Mouse (Mus musculus): ENCODE measurements around the gene Cdkn1c.

Gene Cdkn1c

GRCm38 (mm10) chr7:143460874-143461273, at the start of gene Cdkn1c:
TSS of gene Cdkn1c (minus strand) at chr7:143461050.
- peak; percentile 91 to 93 for DNase-seq

- no peak for DNase-seq
Measured at GRCm38 (mm10) chr7:143509566-143509965, 48.7 kb upstream of the Cdkn1c start.

GRCm38 (mm10) chr7:143506675-143507074, 45.8 kb upstream of the Cdkn1c start:
- DNase-seq, result peak; percentile 54 to 62

GRCm38 (mm10) chr7:143506271-143506670, 45.4 kb upstream of the Cdkn1c start:
- no peak for DNase-seq

GRCm38 (mm10) chr7:143505823-143506222, 45.0 kb upstream of the Cdkn1c start:
- peak; percentile 77 to 82 for DNase-seq

GRCm38 (mm10) chr7:143505411-143505810, 44.6 kb upstream of the Cdkn1c start:
- no peak for DNase-seq

GRCm38 (mm10) chr7:143503926-143504325, 43.1 kb upstream of the Cdkn1c start:
- no peak for DNase-seq

GRCm38 (mm10) chr7:143502418-143503200, 41.8 kb upstream of the Cdkn1c start, which contains the start of gene Phlda2:
TSS of gene Phlda2 (minus strand) at chr7:143503150.
- DNase-seq, result peak; percentile 46 to 54

- DNase-seq, result peak; percentile 70 to 73
Measured at GRCm38 (mm10) chr7:143501643-143502417, 41.0 kb upstream of the Cdkn1c start.

GRCm38 (mm10) chr7:143500912-143501311, 40.1 kb upstream of the Cdkn1c start:
- DNase-seq, result peak in 1 of 2 experiments; percentile 26

- no peak for DNase-seq
Measured at GRCm38 (mm10) chr7:143498584-143498983, 37.7 kb upstream of the Cdkn1c start.

- no peak for DNase-seq
Measured at GRCm38 (mm10) chr7:143495104-143495961, 34.5 kb upstream of the Cdkn1c start.

- no peak for DNase-seq
Measured at GRCm38 (mm10) chr7:143493616-143494126, 32.8 kb upstream of the Cdkn1c start.

GRCm38 (mm10) chr7:143489735-143490134, 28.9 kb upstream of the Cdkn1c start:
- DNase-seq, result no peak

GRCm38 (mm10) chr7:143482541-143482940, 21.7 kb upstream of the Cdkn1c start:
- no peak for DNase-seq

- DNase-seq, result no peak
Measured at GRCm38 (mm10) chr7:143481806-143482387, 21.0 kb upstream of the Cdkn1c start.

GRCm38 (mm10) chr7:143480498-143480897, 19.6 kb upstream of the Cdkn1c start:
- peak; percentile 55 to 60 for DNase-seq

GRCm38 (mm10) chr7:143477800-143478199, 16.9 kb upstream of the Cdkn1c start:
- DNase-seq, result no peak

- DNase-seq, result no peak
Measured at GRCm38 (mm10) chr7:143476702-143477335, 16.0 kb upstream of the Cdkn1c start.

- no peak for DNase-seq
Measured at GRCm38 (mm10) chr7:143475876-143476275, 15.0 kb upstream of the Cdkn1c start.

- peak in 1 of 2 experiments; percentile 42 for DNase-seq
Measured at GRCm38 (mm10) chr7:143474811-143475210, 14.0 kb upstream of the Cdkn1c start.
